Mouse (Mus musculus) spleen, adult 2 months (tissue): Measurements from ENCODE around the gene Vmn2r107. TPM values are rescaled to one million over a fixed set of nuclear protein-coding genes. Genes with fewer than 3 reads are reported as not detected.

Experiments used
- DNase-seq, 2 experiments: peaks; one replicate each; pipeline versions ENCODE4 v3.0.0 to v3.0.0-alpha.2; 2012 to 2021; ENCODE audit warnings: low spot score in 2 of 2, low read depth in 1 of 2
- H3K27ac ChIP-seq: fragments of 200-500 bp; 2 replicates; pipeline ENCODE4 v1.5.1; 2012; ENCODE audit warnings: low read length, inconsistent platforms; ENCODE audit not compliant: insufficient read depth
- H3K27me3 ChIP-seq: fragments of 200-500 bp; 2 replicates; pipeline ENCODE4 v1.6.1; 2012; ENCODE audit warnings: mild to moderate bottlenecking, moderate library complexity, low read length, inconsistent platforms; ENCODE audit not compliant: control insufficient read depth, insufficient read depth
- H3K36me3 ChIP-seq: fragments of 200-500 bp; 2 replicates; pipeline ENCODE4 v1.6.1; 2012; ENCODE audit warnings: mild to moderate bottlenecking, low read length, inconsistent platforms; ENCODE audit not compliant: control insufficient read depth, insufficient read depth
- H3K4me1 ChIP-seq: fragments of 200-500 bp; 2 replicates; pipeline ENCODE4 v1.6.1; 2011; ENCODE audit warnings: inconsistent platforms; ENCODE audit not compliant: control insufficient read depth, insufficient read depth, insufficient read length
- H3K4me3 ChIP-seq: fragments of 200-500 bp; 2 replicates; pipeline ENCODE4 v1.5.1; 2011; ENCODE audit warnings: mild to moderate bottlenecking, inconsistent platforms; ENCODE audit not compliant: insufficient read depth, insufficient read length; ENCODE audit errors: extremely low read depth
- CTCF ChIP-seq: fragments of 200-500 bp; IDR thresholded peaks from 2 replicates; pipeline ENCODE4 v1.5.1; 2011; ENCODE audit warnings: mild to moderate bottlenecking, inconsistent platforms; ENCODE audit not compliant: insufficient read depth, insufficient read length, insufficient replicate concordance; ENCODE audit errors: extremely low read depth
- POLR2A ChIP-seq: fragments of 200-500 bp; IDR thresholded peaks from 2 replicates; pipeline ENCODE4 v1.6.1; 2011; ENCODE audit warnings: low read depth, low read length, inconsistent platforms
- WGBS: fragments of 180-500 bp; shearing (Covaris S2); methylation state at CpG from one replicate; pipeline ENCODE4 v1.1.7; 2018; 5-methylcytosine and 5-hydroxymethylcytosine counted together
- polyA plus RNA-seq: library from polyadenylated mRNA; depleted of rRNA; stranded (reverse); fragments of >200 nt; gene quantifications from 2 replicates; pipeline ENCODE4 v1.2.3, GENCODE M21; 2012; rRNA removed

Vmn2r107 gene
- polyA plus RNA-seq = not detected in 2 replicates

- H3K27me3 ChIP-seq = no peaks in the 10 kb centered on the region
- no peak for DNase-seq
Observed at GRCm38 (mm10) chr17:20344942-20345341, at the start of gene Vmn2r107. Gene Vmn2r107, plus strand, starts transcription at chr17:20345242.

GRCm38 (mm10) chr17:20305790-20306189 lies 39.3 kb upstream of the Vmn2r107 start:
- Histone ChIP-seq H3K4me3 (no peak overlapping the region), H3K27ac (no peak overlapping the region), H3K36me3 (no peaks in the 10 kb centered on the region), H3K27me3 (no peaks in the 10 kb centered on the region), H3K4me1 (no peaks in the 10 kb centered on the region)
- WGBS = 95% methylated on average over 1 of the region's 1 CpGs
- DNase-seq = no peak
- TF ChIP-seq CTCF (no peak), POLR2A (no peak)

More at GRCm38 (mm10) chr17:20344942-20345341, at the start of gene Vmn2r107:
- Histone ChIP-seq H3K36me3 (no peaks in the 10 kb centered on the region), H3K4me1 (no peaks in the 10 kb centered on the region), H3K27ac (no peak within 1 kb of the TSS), H3K4me3 (no peak within 1 kb of the TSS)
- no peak for TF ChIP-seq POLR2A
- TF ChIP-seq CTCF = no peak
- 57% methylated on average over 2 of the region's 2 CpGs for WGBS

GRCm38 (mm10) chr17:20399105-20399504 lies 54.1 kb downstream of the Vmn2r107 start:
- no peak overlapping the region for H3K27ac ChIP-seq
- TF ChIP-seq CTCF = no peak
- TF ChIP-seq POLR2A = no peak
- 40% methylated on average over 2 of the region's 2 CpGs for WGBS
- no peaks in the 10 kb centered on the region for H3K4me1 ChIP-seq
- H3K4me3 ChIP-seq = no peak overlapping the region
- H3K36me3 ChIP-seq = no peaks in the 10 kb centered on the region
- H3K27me3 ChIP-seq = no peaks in the 10 kb centered on the region
- DNase-seq = no peak

- WGBS = 19% methylated on average over 1 of the region's 1 CpGs
- no peak within 1 kb of the TSS for H3K27ac ChIP-seq
- no peaks in the 10 kb centered on the region for H3K27me3 ChIP-seq
- TF ChIP-seq CTCF = no peak
- TF ChIP-seq POLR2A = no peak
- no peaks in the 10 kb centered on the region for H3K4me1 ChIP-seq
- H3K4me3 ChIP-seq = no peak within 1 kb of the TSS
- H3K36me3 ChIP-seq = no peaks in the 10 kb centered on the region
- no peak for DNase-seq
Observed at GRCm38 (mm10) chr17:20413846-20414245, 68.8 kb downstream of the Vmn2r107 start, which contains the start of gene Vmn1r224. Gene Vmn1r224, plus strand, starts transcription at chr17:20414146.

Other genes starting within 250 kb of the Vmn2r107 start
- not detected in 2 replicates for gene Fpr-rs7, start 231.0 kb upstream of the Vmn2r107 start, polyA plus RNA-seq
- not detected in 2 replicates for gene Fpr-rs6, start 162.1 kb upstream of the Vmn2r107 start, polyA plus RNA-seq
- not detected in 2 replicates for gene Vmn2r105, start 110.2 kb upstream of the Vmn2r107 start, polyA plus RNA-seq
- not detected in 2 replicates for gene Vmn2r106, start 59.7 kb upstream of the Vmn2r107 start, polyA plus RNA-seq
- gene Vmn1r224, start 68.9 kb downstream of the Vmn2r107 start, polyA plus RNA-seq = not detected in 2 replicates
- gene Vmn2r108, start 136.1 kb downstream of the Vmn2r107 start, polyA plus RNA-seq = not detected in 2 replicates
- gene Vmn1r225, start 152.9 kb downstream of the Vmn2r107 start, polyA plus RNA-seq = not detected in 2 replicates
- gene Vmn2r109, start 219.5 kb downstream of the Vmn2r107 start, polyA plus RNA-seq = not detected in 2 replicates